Comparison of ENCODE assay signal across 24 mouse cellular contexts in the genomic region with DNA sequence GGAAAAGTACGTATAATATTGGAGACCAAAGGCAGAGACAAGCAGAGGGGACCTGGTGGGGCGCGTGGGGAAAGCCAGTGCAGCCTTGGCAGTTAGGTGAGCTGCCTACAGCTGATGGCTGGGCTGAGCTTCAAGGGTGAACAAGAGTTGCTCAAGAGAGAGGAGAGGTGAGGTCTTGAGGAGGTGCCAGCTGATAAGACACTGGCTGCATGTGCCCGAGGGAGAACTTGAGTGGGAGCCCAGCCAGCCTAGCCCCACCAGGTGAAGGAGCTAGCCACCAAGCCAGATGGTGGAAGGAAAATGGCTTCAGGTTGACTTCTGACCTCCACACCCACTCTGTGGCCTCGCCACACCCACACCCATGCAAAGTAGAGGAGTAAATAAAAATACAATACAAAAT. TPM values are rescaled to one million over a fixed set of nuclear protein-coding genes. Genes with fewer than 3 reads are reported as not detected.
DNase-seq lines count a peak whose midpoint lies in the region; TF ChIP-seq lines count a peak whose summit lies in the region.
"Had no signal": no experiment of that assay in that cellular context is flagged by ENCODE, and none has a peak within 500 bp of the region (broad histone marks: within the 10 kb centered on the region; RNA-seq: fewer than 3 reads in every experiment).

No protein-coding gene starts in this region.

- WGBS in lung, adult 2 months: 60% methylated on average over 5 of the region's 5 CpGs
- WGBS in small intestine, adult 2 months: 33% methylated on average over 5 of the region's 5 CpGs

- no peaks in the 10 kb centered on the region for H3K27me3 ChIP-seq in small intestine, adult 2 months (ENCODE audit: control insufficient read depth, insufficient read depth, low read length)
- H3K27me3 ChIP-seq: embryonic facial prominence, embryonic 13.5 days; forebrain, embryonic 12.5 days; forebrain, embryonic 15.5 days; heart, embryonic 12.5 days; heart, embryonic 15.5 days; hindbrain, embryonic 13.5 days had no signal

- TF ChIP-seq CTCF in lung, adult 2 months (IDR thresholded peaks at IDR 0.05; ENCODE audit: insufficient read depth, low read length): no peak
- TF ChIP-seq CTCF in small intestine, adult 2 months (IDR thresholded peaks at IDR 0.05; ENCODE audit: extremely low read depth, insufficient read length, insufficient replicate concordance, low read depth, low read length): no peak

- H3K4me1 ChIP-seq in lung, adult 2 months (ENCODE audit: control insufficient read depth, insufficient read depth, low read length): peaks cover 19% of the 10 kb centered on the region
- H3K4me1 ChIP-seq in small intestine, adult 2 months (ENCODE audit: control insufficient read depth, insufficient read depth, insufficient read length, low read length): peaks cover 23% of the 10 kb centered on the region

- no peak overlapping the region for H3K4me3 ChIP-seq in lung, adult 2 months (replicated peaks; ENCODE audit: extremely low read depth, low read depth, low read length)
- no peak overlapping the region for H3K4me3 ChIP-seq in small intestine, adult 2 months (ENCODE audit: low read depth, low read length)
- H3K4me3 ChIP-seq: embryonic facial prominence, embryonic 10.5 days; embryonic facial prominence, embryonic 13.5 days; erythroblast, embryonic 14.5 days; forebrain, embryonic 12.5 days; forebrain, embryonic 15.5 days; heart, embryonic 12.5 days; heart, embryonic 15.5 days; hindbrain, embryonic 10.5 days; hindbrain, embryonic 13.5 days had no signal

- DNase-seq in lung, adult 18-20 months: peak; percentile 75 to 76
- no peak for DNase-seq in lung, adult 2 months
- peak; percentile 67 for DNase-seq in lung, postnatal 25 days (ENCODE audit: low spot score)
- DNase-seq in T-cell, adult 2 months (ENCODE audit: low spot score): no peak
- no peak for DNase-seq in heart, adult 9 months (ENCODE audit: low spot score in 2 of 2)
- DNase-seq: adrenal gland, postnatal 10 days; adrenal gland, postnatal 36 days; cerebellum, adult 2 months; cerebellum, adult 9-11 months; cerebellum, postnatal 25 days; embryo, embryonic 11 days; gastrocnemius, postnatal 36 days; heart, postnatal 10 days; heart, postnatal 36 days had no signal

- peak overlapping the region; percentile 38 for H3K27ac ChIP-seq in small intestine, adult 2 months (ENCODE audit: insufficient read depth, low read depth, low read length)
- H3K27ac ChIP-seq: embryonic facial prominence, embryonic 10.5 days; embryonic facial prominence, embryonic 13.5 days; forebrain, embryonic 12.5 days; forebrain, embryonic 15.5 days; heart, embryonic 15.5 days; hindbrain, embryonic 10.5 days; hindbrain, embryonic 13.5 days had no signal

- no peak for TF ChIP-seq POLR2A in lung, adult 2 months (IDR thresholded peaks at IDR 0.05; ENCODE audit: borderline replicate concordance, extremely low read depth, low read depth, low read length)
- TF ChIP-seq POLR2A in small intestine, adult 2 months (IDR thresholded peaks at IDR 0.05; ENCODE audit: low read depth, low read length): no peak

- no peaks in the 10 kb centered on the region for H3K36me3 ChIP-seq in small intestine, adult 2 months (ENCODE audit: control insufficient read depth, insufficient read depth, low read length)
- H3K36me3 ChIP-seq: embryonic facial prominence, embryonic 10.5 days; embryonic facial prominence, embryonic 13.5 days; forebrain, embryonic 12.5 days; forebrain, embryonic 15.5 days; heart, embryonic 12.5 days; heart, embryonic 15.5 days; hindbrain, embryonic 10.5 days; hindbrain, embryonic 13.5 days had no signal

RNA-seq across cellular contexts. Expression of gene Map3k14, which starts 14.9 kb away (rescaled TPM):
- 16.3 and 19.7 TPM in 2 replicates for polyA plus RNA-seq in lung, adult 2 months (2012; rRNA removed)
- polyA plus RNA-seq in small intestine, adult 2 months (2012; rRNA removed): 9.9 and 12.7 TPM in 2 replicates

RNA-seq across cellular contexts. Expression of gene Spata32, which starts 34.1 kb away (rescaled TPM):
- polyA plus RNA-seq in lung, adult 2 months (2012; rRNA removed): not detected in 2 replicates
- polyA plus RNA-seq in small intestine, adult 2 months (2012; rRNA removed): not detected in 2 replicates
- polyA plus RNA-seq: embryonic facial prominence, embryonic 10.5 days; embryonic facial prominence, embryonic 13.5 days; erythroblast, embryonic 14.5 days; forebrain, embryonic 12.5 days; heart, embryonic 12.5 days; heart, embryonic 15.5 days; hindbrain, embryonic 10.5 days had no signal

RNA-seq across cellular contexts. Expression of gene 1700023F06Rik, which starts 44.0 kb away (rescaled TPM):
- polyA plus RNA-seq in lung, adult 2 months (2012; rRNA removed): 0.41 and 0.50 TPM in 2 replicates
- 0.50 and 0.51 TPM in 2 replicates for polyA plus RNA-seq in small intestine, adult 2 months (2012; rRNA removed)
- polyA plus RNA-seq: erythroblast, embryonic 14.5 days; heart, embryonic 12.5 days had no signal

Comparison
In these comparisons a context has a peak if more than half of its experiments do, and no peak if none do; other contexts are left out.
1. DNase-seq: peak in lung, adult 18-20 months (2 of 2) and lung, postnatal 25 days (single experiment); none in lung, adult 2 months (single experiment), T-cell, adult 2 months (single experiment) and heart, adult 9 months (0 of 2).